Mouse (Mus musculus) liver, embryonic 14.5 days (tissue): ENCODE data around the gene Acvr2b. TPM values are rescaled to one million over a fixed set of nuclear protein-coding genes. Genes with fewer than 3 reads are reported as not detected.

Source experiments
- ATAC-seq: fragments of 200-750 bp; cut with Nextera tagmentation; 2 replicates; pipeline ENCODE4 v1.8.0; 2017; ENCODE audit warnings: moderate number of reproducible peaks, mild to moderate bottlenecking, moderate library complexity; ENCODE audit not compliant: insufficient read depth
- DNase-seq, 3 experiments: peaks; one replicate each; pipeline ENCODE4 v3.0.0-alpha.2; 2012 to 2013; ENCODE audit warnings: low read depth in 3 of 3, low spot score in 3 of 3
- H3K27ac ChIP-seq: fragments of 300-500 bp; sonication (generic); 2 replicates; pipeline ENCODE4 v1.5.1; 2014; ENCODE audit warnings: moderate library complexity, mild to moderate bottlenecking, control low read depth, inconsistent platforms
- H3K27me3 ChIP-seq: fragments of 300-500 bp; sonication (generic); 2 replicates; pipeline ENCODE4 v1.6.1; 2014; ENCODE audit warnings: mild to moderate bottlenecking, low read length, moderate library complexity; ENCODE audit not compliant: control insufficient read depth, insufficient read depth
- H3K36me3 ChIP-seq: fragments of 300-500 bp; sonication (generic); replicated peaks from 2 replicates; pipeline ENCODE4 v1.6.1; 2014; ENCODE audit warnings: low read depth; ENCODE audit not compliant: control insufficient read depth, insufficient read depth
- H3K4me1 ChIP-seq, 2 experiments: fragments of 200-500 bp in 1 of 2; fragments of 300-500 bp in 1 of 2; sonication (generic) in 1 of 2; replicated peaks; 2 replicates each; pipeline ENCODE4 v1.6.1; 2012 to 2014; ENCODE audit warnings: antibody characterized with exemption in 1 of 2, inconsistent platforms in 1 of 2, low read length in 1 of 2; ENCODE audit not compliant: control insufficient read depth in 2 of 2, insufficient read depth in 2 of 2
- H3K4me2 ChIP-seq: fragments of 300-500 bp; sonication (generic); 2 replicates; pipeline ENCODE4 v1.6.1; 2014; ENCODE audit warnings: low read depth, mild to moderate bottlenecking, control low read depth, moderate library complexity
- H3K4me3 ChIP-seq, 2 experiments: fragments of 200-500 bp in 1 of 2; fragments of 300-500 bp in 1 of 2; sonication (generic) in 1 of 2; 2 replicates each; pipeline ENCODE4 v1.5.1; 2012 to 2014; ENCODE audit warnings: low read depth in 2 of 2, low read length in 2 of 2, mild to moderate bottlenecking in 2 of 2, control low read depth in 1 of 2, inconsistent platforms in 1 of 2, moderate library complexity in 1 of 2; ENCODE audit not compliant: insufficient read depth in 1 of 2
- H3K9ac ChIP-seq: fragments of 300-500 bp; sonication (generic); replicated peaks from 2 replicates; pipeline ENCODE4 v1.6.1; 2014; ENCODE audit warnings: mild to moderate bottlenecking, control low read depth, moderate library complexity
- H3K9me3 ChIP-seq: fragments of 300-500 bp; sonication (generic); 2 replicates; pipeline ENCODE4 v1.6.1; 2016; ENCODE audit warnings: low read length, mixed read lengths; ENCODE audit not compliant: control insufficient read depth
- CTCF ChIP-seq: IDR thresholded peaks from 2 replicates; pipeline ENCODE4 v1.5.1; 2016; ENCODE audit warnings: antibody characterized with exemption, low read depth, control low read depth
- EP300 ChIP-seq: IDR thresholded peaks from 2 replicates; pipeline ENCODE4 v1.6.1; 2016; ENCODE audit warnings: antibody characterized with exemption, low read depth
- WGBS: fragments of 180-500 bp; shearing (Covaris S2); extraction: QIAGEN DNeasy Blood & Tissue Kit; methylation state at CpG from one replicate; pipeline ENCODE4 v1.1.7; 2014; ENCODE audit not compliant: insufficient replicate concordance; 5-methylcytosine and 5-hydroxymethylcytosine counted together
- polyA plus RNA-seq, 2 experiments: library from polyadenylated mRNA; depleted of rRNA in 1 of 2; stranded (reverse) in 1 of 2; unstranded in 1 of 2; fragments of >200 nt; fragmentation: Nextera tagmentation in 1 of 2; extraction: Ambion mirVana in 1 of 2; gene quantifications; 2 replicates each; pipeline versions ENCODE4 v1.2.1 to v1.2.3; 2012 to 2014

The Acvr2b gene
- polyA plus RNA-seq, 2 experiments = 0.69 to 1.5 TPM

- H3K27me3 ChIP-seq = no peaks in the 10 kb centered on the region
- H3K36me3 ChIP-seq = no peaks in the 10 kb centered on the region
- WGBS = 26% methylated on average over 6 of the region's 6 CpGs
- H3K4me1 ChIP-seq = peaks cover 0 to 5% of the 10 kb centered on the region in 2 experiments; a peak in 2 of 4 replicates
- no peak overlapping the region for H3K4me2 ChIP-seq
- H3K27ac ChIP-seq = no peak overlapping the region
- no peak for DNase-seq
- H3K9me3 ChIP-seq = no peaks in the 10 kb centered on the region
- ATAC-seq = no peak
- no peak overlapping the region for H3K9ac ChIP-seq
- no peak for TF ChIP-seq CTCF
- no peak for TF ChIP-seq EP300
- no peak overlapping the region for H3K4me3 ChIP-seq
These were observed 75.8 kb downstream of the Acvr2b start for GRCm38 (mm10) chr9:119477754-119478153.

GRCm38 (mm10) chr9:119478345-119478744 is 76.4 kb downstream of the Acvr2b start:
- no peaks in the 10 kb centered on the region for H3K27me3 ChIP-seq
- H3K36me3 ChIP-seq = no peaks in the 10 kb centered on the region
- no peak overlapping the region for H3K27ac ChIP-seq
- 46% methylated on average over 11 of the region's 11 CpGs for WGBS
- no peak overlapping the region for H3K4me3 ChIP-seq
- ATAC-seq (no peak), DNase-seq (no peak)
- H3K9me3 ChIP-seq = no peaks in the 10 kb centered on the region
- TF ChIP-seq CTCF (no peak), EP300 (no peak)
- no peak overlapping the region for H3K9ac ChIP-seq
- H3K4me2 ChIP-seq = no peak overlapping the region
- H3K4me1 ChIP-seq = no peaks in the 10 kb centered on the region; a peak in 1 of 4 replicates

GRCm38 (mm10) chr9:119479297-119479696 is 77.4 kb downstream of the Acvr2b start:
- H3K4me1 ChIP-seq = no peaks in the 10 kb centered on the region
- ATAC-seq = no peak
- no peaks in the 10 kb centered on the region for H3K9me3 ChIP-seq
- no peak for DNase-seq
- TF ChIP-seq CTCF (no peak), EP300 (no peak)
- no peak overlapping the region for H3K4me3 ChIP-seq
- no peaks in the 10 kb centered on the region for H3K36me3 ChIP-seq
- H3K9ac ChIP-seq = no peak overlapping the region
- H3K4me2 ChIP-seq = no peak overlapping the region
- WGBS = 39% methylated on average over 8 of the region's 8 CpGs
- no peak overlapping the region for H3K27ac ChIP-seq
- no peaks in the 10 kb centered on the region for H3K27me3 ChIP-seq

GRCm38 (mm10) chr9:119481612-119482011 is 79.7 kb downstream of the Acvr2b start:
- Histone ChIP-seq H3K4me3 (no peak overlapping the region), H3K27me3 (no peaks in the 10 kb centered on the region), H3K9me3 (no peaks in the 10 kb centered on the region), H3K36me3 (no peaks in the 10 kb centered on the region), H3K9ac (no peak overlapping the region), H3K27ac (no peak overlapping the region), H3K4me2 (no peak overlapping the region), H3K4me1 (no peaks in the 10 kb centered on the region)
- DNase-seq = no peak
- TF ChIP-seq CTCF = no peak
- no peak for TF ChIP-seq EP300
- 55% methylated on average over 4 of the region's 4 CpGs for WGBS
- ATAC-seq = no peak

GRCm38 (mm10) chr9:119483554-119484353 is 81.8 kb downstream of the Acvr2b start:
- Histone ChIP-seq H3K9me3 (no peaks in the 10 kb centered on the region), H3K4me3 (no peak overlapping the region), H3K27ac (no peak overlapping the region), H3K4me1 (no peaks in the 10 kb centered on the region), H3K4me2 (no peak overlapping the region), H3K36me3 (no peaks in the 10 kb centered on the region), H3K9ac (no peak overlapping the region), H3K27me3 (no peaks in the 10 kb centered on the region)
- ATAC-seq = no peak
- 47% methylated on average over 23 of the region's 23 CpGs for WGBS
- TF ChIP-seq CTCF (no peak), EP300 (no peak)
- DNase-seq = no peak
